Mouse (Mus musculus): ENCODE results near the gene Acsl6. TPM values are rescaled to one million over a fixed set of nuclear protein-coding genes. Genes with fewer than 3 reads are reported as not detected.

The Acsl6 gene
- total RNA-seq, 1 experiment, result 3.7 TPM

DNA sequence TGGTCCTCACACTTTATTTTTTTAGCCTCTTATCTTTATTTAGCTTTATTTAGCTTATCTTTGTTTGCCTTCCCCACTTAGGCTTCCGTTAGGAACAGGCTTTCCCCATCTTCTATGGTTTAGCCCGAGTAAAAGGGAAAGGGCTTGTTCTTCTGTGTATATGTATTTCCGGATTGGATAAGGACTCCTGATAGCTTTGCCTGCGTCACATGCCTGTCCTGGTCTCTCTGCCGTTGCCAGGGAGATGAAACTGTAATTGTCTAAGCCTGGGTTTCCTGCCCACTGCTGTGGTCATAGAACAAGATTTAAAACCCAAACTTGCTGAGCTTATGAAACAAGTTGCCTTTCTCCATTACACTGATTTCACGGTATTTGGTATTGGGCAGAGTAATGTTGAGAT, 109.4 kb downstream of the Acsl6 start:
- no peak for TF ChIP-seq HCFC1 (IDR thresholded peaks at IDR 0.05; ENCODE audit: borderline replicate concordance, insufficient read depth, low read length)
- TF ChIP-seq CHD2 (IDR thresholded peaks at IDR 0.05; ENCODE audit: low read depth, low read length), result no peak
- no peak for TF ChIP-seq ZNF384 (IDR thresholded peaks at IDR 0.05; ENCODE audit: low read depth, low read length)
- no peak for TF ChIP-seq MAFK (IDR thresholded peaks at IDR 0.05; ENCODE audit: insufficient read depth, low read depth, low read length)
- no peak for TF ChIP-seq ZC3H11A (IDR thresholded peaks at IDR 0.05; ENCODE audit: borderline replicate concordance, low read depth, low read length)
- no peaks in the 10 kb centered on the region for H3K9me3 ChIP-seq (ENCODE audit: control insufficient read depth, insufficient read depth, low read depth, low read length)
- no peak for DNase-seq (ENCODE audit: low read depth, low spot score)

More for the DNA sequence above, 109.4 kb downstream of the Acsl6 start:
- Histone ChIP-seq H3K27ac (ENCODE audit: insufficient read depth, low read depth, low read length, poor library complexity, severe bottlenecking) (no peak overlapping the region), H3K36me3 (ENCODE audit: control insufficient read depth, insufficient read depth, low read length, poor library complexity, severe bottlenecking) (no peaks in the 10 kb centered on the region), H3K9ac (ENCODE audit: insufficient read depth, low read depth, low read length, poor library complexity, severe bottlenecking) (no peak overlapping the region), H3K4me3 (ENCODE audit: insufficient read depth in 1 of 2, low read depth in 1 of 2, low read length in 2 of 2, poor library complexity in 1 of 2, severe bottlenecking in 1 of 2) (no peak overlapping the region), H3K4me1 (ENCODE audit: control insufficient read depth in 2 of 2, insufficient read depth in 2 of 2, low read length in 2 of 2, poor library complexity in 1 of 2) (no peaks in the 10 kb centered on the region)
- in situ Hi-C loops (cut with MboI; ENCODE audit: low sequenced_read_pairs in 2 of 2, unreplicated experiment in 2 of 2), result no loop called here

Other genes with a start within 250 kb of the Acsl6 start
- 3.2 and 4.3 TPM in 2 replicates for gene Pdlim4, start 234.8 kb upstream of the Acsl6 start, total RNA-seq (2012; rRNA removed)
- gene P4ha2, start 203.7 kb upstream of the Acsl6 start, total RNA-seq (2012; rRNA removed), result 53.2 and 68.9 TPM in 2 replicates
- not detected in 2 replicates for gene Csf2, start 54.1 kb upstream of the Acsl6 start, total RNA-seq (2012; rRNA removed)
- gene Il3, start 36.5 kb upstream of the Acsl6 start, total RNA-seq (2012; rRNA removed), result not detected in 2 replicates
- gene Meikin, start 66.9 kb downstream of the Acsl6 start, total RNA-seq (2012; rRNA removed), result not detected in 2 replicates
- 13.5 and 13.9 TPM in 2 replicates for gene Fnip1, start 134.4 kb downstream of the Acsl6 start, total RNA-seq (2012; rRNA removed)
- 25.3 and 28.5 TPM in 2 replicates for gene Rapgef6, start 219.0 kb downstream of the Acsl6 start, total RNA-seq (2012; rRNA removed)

Measured in ES-E14 (cell line).